8 mouse cellular contexts compared by ENCODE assay signal in the genomic region with DNA sequence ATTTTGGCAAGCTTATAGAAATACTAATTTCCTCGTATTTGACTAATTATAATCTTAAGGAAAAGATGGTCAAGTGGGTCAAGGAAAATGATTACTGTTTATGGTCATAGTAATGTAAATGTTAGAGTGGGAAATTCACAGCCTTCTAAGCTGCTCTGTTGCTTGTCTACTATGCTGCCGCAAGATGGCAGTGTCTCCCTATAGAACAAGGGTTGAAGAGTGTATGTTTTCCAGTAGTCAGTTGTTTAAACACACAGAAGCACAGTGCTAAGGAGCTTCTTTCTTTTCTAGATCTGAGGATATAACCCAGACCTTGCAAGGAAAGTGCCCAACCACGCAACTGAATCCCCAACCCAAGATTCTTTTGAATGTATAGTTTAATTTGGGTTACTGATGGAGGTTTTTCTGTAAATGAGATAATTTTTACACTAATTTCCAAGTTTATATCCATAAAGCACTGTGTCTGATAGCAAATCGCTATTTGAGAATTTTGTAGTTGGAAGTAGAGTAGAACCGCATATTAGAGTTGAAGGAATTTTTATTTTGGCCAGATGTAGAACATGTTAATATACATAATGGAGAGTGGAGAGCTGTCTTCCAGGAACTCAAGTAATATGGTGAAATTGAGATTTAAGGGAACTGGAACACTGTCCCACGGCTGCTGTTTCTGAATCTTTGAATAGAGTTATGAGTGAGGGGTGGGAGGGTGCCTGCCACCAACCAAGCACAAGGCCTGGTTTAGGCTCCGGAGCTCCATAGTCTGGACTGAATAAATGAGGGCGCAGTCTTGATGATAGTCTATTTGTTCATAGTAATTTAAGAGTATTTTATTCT. TPM values are rescaled to one million over a fixed set of nuclear protein-coding genes. Genes with fewer than 3 reads are reported as not detected.
DNase-seq lines count a peak whose midpoint lies in the region; ATAC-seq and TF ChIP-seq lines count a peak whose summit lies in the region.

No protein-coding gene starts in this region.

- H3K27me3 ChIP-seq in CH12.LX (replicated peaks), result no peaks in the 10 kb centered on the region
- H3K27me3 ChIP-seq in kidney, postnatal 0 days (ENCODE audit: insufficient read depth, low read length), result no peaks in the 10 kb centered on the region

- H3K4me1 ChIP-seq in CH12.LX (ENCODE audit: control insufficient read depth in 1 of 2, insufficient read depth in 2 of 2), result no peaks in the 10 kb centered on the region
- H3K4me1 ChIP-seq in kidney, postnatal 0 days (replicated peaks; ENCODE audit: insufficient read depth, low read length), result no peaks in the 10 kb centered on the region

- no peaks in the 10 kb centered on the region for H3K36me3 ChIP-seq in CH12.LX (replicated peaks in 1 of 2; ENCODE audit: control insufficient read depth in 1 of 2, insufficient read depth in 1 of 2, low read length in 1 of 2)
- H3K36me3 ChIP-seq in kidney, postnatal 0 days (ENCODE audit: insufficient read depth, low read length), result no peaks in the 10 kb centered on the region

- no peak overlapping the region for H3K4me3 ChIP-seq in CH12.LX (replicated peaks in 1 of 3; ENCODE audit: low read depth in 2 of 3, low read length in 2 of 3, poor library complexity in 1 of 3)
- H3K4me3 ChIP-seq in kidney, postnatal 0 days (replicated peaks; ENCODE audit: low read depth, low read length), result no peak overlapping the region

- dilution Hi-C loops in CH12.LX (cut with MboI; ENCODE audit: extremely low pct_ligation_motif_present, extremely low pct_unique_long_range_greater_than_20kb, low sequenced_read_pairs), result no loop called here

- no peaks in the 10 kb centered on the region for H3K9me3 ChIP-seq in CH12.LX (replicated peaks; ENCODE audit: low read length)
- H3K9me3 ChIP-seq in kidney, postnatal 0 days (replicated peaks; ENCODE audit: low read length), result no peaks in the 10 kb centered on the region

- in situ Hi-C loops in CH12.LX (cut with MboI; ENCODE audit: low pct_ligation_motif_present, low pct_unique_long_range_greater_than_20kb, low sequenced_read_pairs), result loop anchor here (25.0 kb wide), 1 partner anchor 1848 kb away; no protein-coding TSS in a partner anchor

- no peak; the same call in none of the 2 replicates for TF ChIP-seq RAD21 in CH12.LX (IDR thresholded peaks at IDR 0.05; ENCODE audit: low read depth, low read length)

- no peak overlapping the region for H3K9ac ChIP-seq in CH12.LX (ENCODE audit: insufficient read depth, low read depth)
- H3K9ac ChIP-seq in kidney, postnatal 0 days (ENCODE audit: low read depth, low read length), result no peak overlapping the region

- TF ChIP-seq POLR2A in CH12.LX (IDR thresholded peaks at IDR 0.05; ENCODE audit: low read depth, low read length), result no peak

- 55% methylated on average over 8 of the region's 8 CpGs for WGBS in kidney, postnatal 0 days

- peak; percentile 76; the same call in 1 of the 2 replicates for ATAC-seq in kidney, postnatal 0 days (replicated peaks; ENCODE audit: low FRiP score, low read depth)

- no peak overlapping the region for H3K4me2 ChIP-seq in CH12.LX (ENCODE audit: insufficient read depth, low read depth, poor library complexity, severe bottlenecking)
- no peak overlapping the region for H3K4me2 ChIP-seq in kidney, postnatal 0 days (ENCODE audit: low read length)

- no peak for TF ChIP-seq EP300 in CH12.LX (IDR thresholded peaks at IDR 0.05; ENCODE audit: low read length)

- peak; percentile 72 to 94 for TF ChIP-seq CTCF in CH12.LX (conservative IDR thresholded peaks at IDR 0.05 in 1 of 2, IDR thresholded peaks at IDR 0.05 in 1 of 2; ENCODE audit: low read depth in 2 of 2, low read length in 2 of 2)
- TF ChIP-seq CTCF in kidney, postnatal 0 days (IDR thresholded peaks at IDR 0.05; ENCODE audit: low read depth), result peak; percentile 95

- no peaks in the 10 kb centered on the region for H3K79me2 ChIP-seq in CH12.LX (replicated peaks; ENCODE audit: control insufficient read depth, extremely low read depth, insufficient read depth, poor library complexity, severe bottlenecking)

- H3K27ac ChIP-seq in CH12.LX (ENCODE audit: insufficient read depth, low read depth), result no peak overlapping the region
- H3K27ac ChIP-seq in kidney, postnatal 0 days, result no peak overlapping the region

- peak; percentile 81 for DNase-seq in CH12.LX (ENCODE audit: extremely low read depth)
- peak; percentile 49 to 81 for DNase-seq in adrenal gland, adult (ENCODE audit: inconsistent age in 2 of 2, low spot score in 1 of 2)
- DNase-seq in embryo, embryonic 10 days (ENCODE audit: low spot score), result peak; percentile 91
- peak; percentile 28 for DNase-seq in gastrocnemius, postnatal 25 days
- peak; percentile 90 for DNase-seq in kidney, postnatal 0 days (ENCODE audit: low spot score)
- peak; percentile 31 to 58 for DNase-seq in lung, adult 18-20 months
- DNase-seq in ovary, adult 18-20 months (ENCODE audit: low spot score), result peak; percentile 42
- DNase-seq in urinary bladder, postnatal 4 days (ENCODE audit: low spot score in 2 of 2), result peak; percentile 34 to 73

TF ChIP-seq in CH12.LX, 34 proteins besides CTCF, POLR2A, EP300 and RAD21:
- no peak for TF ChIP-seq KAT2A (IDR thresholded peaks at IDR 0.05; ENCODE audit: insufficient replicate concordance, low read length)
- TF ChIP-seq GABPA (IDR thresholded peaks at IDR 0.05; ENCODE audit: insufficient replicate concordance, low read depth, low read length), result no peak
- no peak for TF ChIP-seq PAX5 (IDR thresholded peaks at IDR 0.05; ENCODE audit: low read length)
- peak; percentile 76 for TF ChIP-seq SMC3 (IDR thresholded peaks at IDR 0.05; ENCODE audit: low read depth, low read length)
- no peak for TF ChIP-seq CHD2 (IDR thresholded peaks at IDR 0.05; ENCODE audit: low read length)
- no peak for TF ChIP-seq CHD1 (IDR thresholded peaks at IDR 0.05; ENCODE audit: low read depth, low read length)
- TF ChIP-seq ETS1 (conservative IDR thresholded peaks at IDR 0.05; ENCODE audit: low read depth, low read length), result no peak
- TF ChIP-seq JUN (IDR thresholded peaks at IDR 0.05; ENCODE audit: insufficient read depth, low read depth, low read length), result no peak
- no peak for TF ChIP-seq NRF1 (IDR thresholded peaks at IDR 0.05; ENCODE audit: low read depth, low read length)
- no peak for TF ChIP-seq MAZ (IDR thresholded peaks at IDR 0.05; ENCODE audit: low read depth, low read length)
- no peak for TF ChIP-seq USF1 (IDR thresholded peaks at IDR 0.05; ENCODE audit: low read depth, low read length)
- peak; percentile 31 for TF ChIP-seq ZC3H11A (IDR thresholded peaks at IDR 0.05; ENCODE audit: low read depth, low read length)
- TF ChIP-seq MYC (IDR thresholded peaks at IDR 0.05; ENCODE audit: low read depth, low read length), result no peak
- no peak for TF ChIP-seq MAFK (IDR thresholded peaks at IDR 0.05; ENCODE audit: insufficient replicate concordance, low read length)

RNA-seq across cellular contexts. Expression of gene Hdac2, which starts 40.1 kb away (rescaled TPM):
- total RNA-seq in CH12.LX (2012; rRNA removed), result 52.1 and 70.8 TPM in 2 replicates
- 166 and 189 TPM in 2 replicates for total RNA-seq in CH12.LX (2014; rRNA removed)
- 183 and 196 TPM in 2 replicates for polyA plus RNA-seq in CH12.LX (2012; ENCODE audit: insufficient read length, low read depth)
- 10 to 100 TPM; 50.0 to 58.5 TPM for total RNA-seq in gastrocnemius, postnatal 25 days (2021)
- 180 and 182 TPM in 2 replicates for polyA plus RNA-seq in kidney, postnatal 0 days (2015; fragmentation: Nextera tagmentation; extraction: Ambion mirVana)

Comparison
In these comparisons a context has a peak if more than half of its experiments do, and no peak if none do; other contexts are left out.
1. DNase-seq: peak in every context shown above with its lines; median percentile 91 in embryo, embryonic 10 days; 90 in kidney, postnatal 0 days; 81 in CH12.LX; 65 in adrenal gland, adult; 54 in urinary bladder, postnatal 4 days; 44 in lung, adult 18-20 months; 42 in ovary, adult 18-20 months; 28 in gastrocnemius, postnatal 25 days.